Mouse (Mus musculus) mouse embryonic stem cell (cell line): ENCODE results near the gene Tmtc2.

Experiments used
- in situ Hi-C, 2 experiments: fragments of 300-500 bp; cut with MboI; formaldehyde crosslinking; loops; 1 replicate in 1 of 2; 3 replicates in 1 of 2; pipeline ENCODE4 v1.14.3; 2019 to 2020; ENCODE audit warnings: low sequenced_read_pairs in 2 of 2, low pct_unique_long_range_greater_than_20kb in 1 of 2, mixed read lengths in 1 of 2; ENCODE audit not compliant: unreplicated experiment in 1 of 2

The Tmtc2 gene

DNA sequence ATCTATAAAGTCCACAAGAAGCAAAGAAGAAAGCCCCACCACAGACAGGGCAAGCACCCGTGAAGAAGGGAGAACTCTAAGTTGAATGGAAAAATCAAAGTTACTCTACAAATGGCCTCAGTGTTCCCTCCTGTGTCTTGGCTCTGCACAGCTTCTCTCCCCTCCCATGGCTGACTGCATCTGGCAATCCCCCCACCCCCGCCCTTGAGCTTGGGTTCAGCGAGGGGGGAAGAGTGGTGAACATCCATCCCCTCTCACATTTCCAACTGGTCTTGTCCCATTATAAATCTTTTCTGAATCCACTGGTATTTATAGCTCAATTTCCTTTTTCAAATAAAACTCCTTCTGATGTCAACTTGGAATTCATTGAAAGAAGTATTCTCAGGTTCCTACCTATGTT lies 129.9 kb downstream of the Tmtc2 start:
- in situ Hi-C loops = no loop called here

DNA sequence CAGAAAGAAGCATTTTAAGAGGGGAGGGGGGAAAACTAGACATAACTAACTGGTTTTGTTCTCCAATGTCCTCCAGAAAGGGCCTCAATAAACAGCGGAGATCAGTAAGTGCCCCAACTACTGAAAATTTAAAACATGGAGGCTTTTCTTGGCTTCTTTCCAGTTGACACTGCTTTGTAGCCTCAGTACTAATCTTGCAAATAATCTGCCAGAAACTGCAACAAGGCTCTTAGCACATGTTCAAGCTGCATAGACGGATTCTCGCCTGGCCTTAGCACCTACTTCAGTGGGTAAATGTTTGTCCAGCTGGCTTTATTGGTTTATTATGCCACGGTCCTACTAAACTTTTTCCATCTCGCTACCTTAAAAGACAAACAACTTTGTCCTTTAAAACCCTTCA lies 139.4 kb downstream of the Tmtc2 start:
- in situ Hi-C loops = no loop called here

- in situ Hi-C loops = no loop called here
Observed at GRCm38 (mm10) chr10:105430885-105431284, 143.4 kb downstream of the Tmtc2 start.

DNA sequence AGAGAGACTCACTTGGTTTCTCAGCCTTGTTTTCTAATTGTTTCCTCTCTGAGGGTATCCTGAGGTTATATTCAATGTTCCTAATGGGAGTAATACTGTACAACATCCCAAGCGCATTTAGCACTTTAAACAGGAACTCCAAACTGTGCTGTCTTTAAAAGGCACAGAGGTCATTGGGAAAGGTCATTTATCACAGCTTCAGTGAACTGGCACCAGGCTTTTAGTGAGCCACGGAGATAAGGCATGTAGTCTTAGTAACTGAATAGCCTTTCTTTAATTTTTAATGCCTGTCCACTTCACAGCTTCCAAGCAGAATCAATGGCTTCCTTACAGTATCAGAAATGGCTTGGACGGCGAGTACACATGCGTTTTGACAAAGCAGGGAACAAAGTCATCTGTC lies 144.0 kb downstream of the Tmtc2 start:
- in situ Hi-C loops = no loop called here

- in situ Hi-C loops = no loop called here
Observed at GRCm38 (mm10) chr10:105428080-105428479, 146.2 kb downstream of the Tmtc2 start.

DNA sequence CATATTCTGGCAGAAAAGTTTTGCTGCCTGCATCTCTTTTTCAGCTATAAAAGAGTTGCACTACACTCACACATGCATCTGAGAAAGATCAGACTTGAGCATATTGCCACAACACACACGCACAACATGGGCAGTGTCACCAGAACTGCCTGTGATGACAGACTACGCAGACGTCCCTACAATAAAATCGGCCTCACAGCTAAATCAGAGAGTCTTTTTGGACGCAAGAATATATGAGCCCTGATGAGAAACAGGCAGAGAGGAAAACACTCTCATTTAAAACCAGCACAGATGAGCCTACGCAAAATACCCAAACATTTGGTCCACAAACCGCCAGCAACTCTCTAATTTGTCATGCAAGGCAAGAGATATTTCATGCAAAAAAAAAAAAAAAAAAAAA lies 146.6 kb downstream of the Tmtc2 start:
- in situ Hi-C loops = no loop called here

GRCm38 (mm10) chr10:105425052-105425451 lies 149.2 kb downstream of the Tmtc2 start:
- in situ Hi-C loops = no loop called here

DNA sequence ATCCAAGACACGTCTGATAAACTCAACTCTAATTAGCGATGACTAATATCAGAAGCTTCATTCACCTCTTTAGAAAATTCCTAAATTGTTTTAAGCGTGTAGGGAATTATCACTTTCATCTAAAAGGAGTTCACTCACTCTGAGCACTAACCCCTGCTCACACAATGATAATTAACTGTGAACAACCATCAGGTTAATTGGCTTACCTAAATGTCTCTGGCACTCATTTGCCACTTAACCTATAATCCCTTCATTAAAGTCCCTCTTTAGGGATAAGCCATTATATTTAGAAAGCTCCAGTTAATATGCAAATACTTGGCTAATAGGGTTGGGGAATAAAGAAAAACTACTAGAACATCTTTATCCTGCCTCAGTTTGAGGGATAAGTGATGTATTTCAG lies 151.1 kb downstream of the Tmtc2 start:
- in situ Hi-C loops = no loop called here

GRCm38 (mm10) chr10:105417845-105418383 lies 156.3 kb downstream of the Tmtc2 start:
- in situ Hi-C loops = no loop called here

GRCm38 (mm10) chr10:105416601-105417000 lies 157.7 kb downstream of the Tmtc2 start:
- in situ Hi-C loops = no loop called here

GRCm38 (mm10) chr10:105405856-105406527 lies 168.3 kb downstream of the Tmtc2 start:
- in situ Hi-C loops = no loop called here

GRCm38 (mm10) chr10:105403931-105404330 lies 170.3 kb downstream of the Tmtc2 start:
- in situ Hi-C loops = no loop called here

- in situ Hi-C loops = no loop called here
Observed at GRCm38 (mm10) chr10:105402481-105402779, 171.8 kb downstream of the Tmtc2 start.

GRCm38 (mm10) chr10:105401754-105402480 lies 172.3 kb downstream of the Tmtc2 start:
- in situ Hi-C loops = no loop called here

DNA sequence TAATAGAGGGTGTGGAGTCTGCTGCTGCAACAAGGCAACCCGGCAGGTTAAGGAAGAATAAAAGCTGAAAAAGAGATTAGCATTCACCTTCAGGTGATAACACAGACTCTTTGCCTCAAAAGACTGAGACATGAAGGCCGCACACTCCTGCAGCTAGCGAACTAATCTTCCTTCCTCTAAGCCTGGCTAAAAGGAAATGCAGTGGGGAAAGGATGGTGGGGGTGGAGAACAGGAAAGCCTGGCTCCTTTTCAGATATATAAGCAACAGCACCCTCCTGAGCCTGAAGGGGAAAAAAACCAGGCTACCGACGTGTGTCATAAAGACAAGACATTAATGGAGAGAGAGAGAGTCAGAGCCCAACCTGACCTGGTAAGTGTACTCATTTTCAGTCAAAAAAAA lies 174.9 kb downstream of the Tmtc2 start:
- in situ Hi-C loops = no loop called here

DNA sequence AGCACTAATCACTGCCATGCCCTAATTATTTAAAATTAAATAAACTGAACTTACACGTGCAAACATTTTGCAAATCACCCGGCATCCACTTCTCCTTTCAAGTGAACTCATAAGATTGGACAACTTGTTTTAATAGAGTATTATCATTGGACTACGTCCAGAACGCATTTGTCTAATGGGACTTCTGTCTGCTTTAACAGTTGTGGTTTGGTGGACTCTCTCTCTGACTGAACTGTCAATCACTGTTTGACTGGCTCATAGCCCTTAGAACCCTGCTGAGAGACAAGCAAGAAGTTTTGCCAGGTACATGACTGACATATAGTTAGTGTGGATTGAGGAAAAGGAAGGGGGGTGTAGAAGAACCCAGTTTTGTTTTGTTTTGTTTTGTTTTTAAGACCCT lies 190.2 kb downstream of the Tmtc2 start:
- in situ Hi-C loops = no loop called here

DNA sequence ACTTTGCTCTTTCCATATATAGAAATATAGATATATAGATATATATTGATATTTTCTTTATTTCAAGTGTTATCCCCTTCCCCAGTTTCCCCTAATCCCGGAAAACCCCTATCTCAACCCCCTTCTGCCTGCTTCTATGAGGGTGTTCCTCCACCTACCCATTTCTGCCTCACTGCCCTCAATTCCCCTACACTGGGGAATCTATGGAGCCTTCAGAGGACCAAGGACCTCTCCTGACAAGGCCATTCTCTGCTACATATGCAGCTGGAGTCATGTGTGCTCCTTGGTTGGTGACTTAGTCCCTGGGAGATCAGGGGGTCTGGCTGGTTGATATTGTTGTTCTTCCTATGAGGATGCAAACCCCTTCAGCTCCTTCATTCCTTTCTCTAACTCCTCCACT lies 192.5 kb downstream of the Tmtc2 start:
- in situ Hi-C loops = no loop called here

GRCm38 (mm10) chr10:105381202-105381601 lies 193.0 kb downstream of the Tmtc2 start:
- in situ Hi-C loops = no loop called here

GRCm38 (mm10) chr10:105380584-105380983 lies 193.7 kb downstream of the Tmtc2 start:
- in situ Hi-C loops = no loop called here

DNA sequence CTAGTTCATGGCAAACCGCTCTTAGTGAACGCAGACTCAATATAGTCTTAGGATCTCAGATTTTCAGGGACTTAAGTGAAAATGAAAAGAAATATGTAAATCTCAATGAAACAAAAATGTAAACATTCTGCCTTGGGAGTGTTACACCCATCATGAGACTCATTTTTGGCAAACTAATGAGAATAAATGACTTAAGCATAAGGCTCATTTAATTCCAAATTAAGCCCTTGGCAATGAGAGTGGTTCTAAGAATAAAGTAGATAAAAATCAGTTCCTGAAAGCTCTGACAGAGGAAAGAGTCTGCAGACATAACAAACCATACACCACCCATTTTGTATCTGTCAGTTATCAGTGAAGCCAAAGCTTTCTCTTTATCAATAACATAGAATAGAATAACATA lies 196.5 kb downstream of the Tmtc2 start:
- in situ Hi-C loops = no loop called here
